Mouse (Mus musculus) fibroblast of lung, adult 2 months (primary cell): ENCODE results near the gene 1300017J02Rik.
A peak's percentile ranks its signal among the peaks of the same experiment; 100 is the strongest.

Source experiments
- DNase-seq: peaks from one replicate; pipeline ENCODE4 v3.0.0-alpha.2; 2011; ENCODE audit warnings: low read depth

The 1300017J02Rik gene

DNA sequence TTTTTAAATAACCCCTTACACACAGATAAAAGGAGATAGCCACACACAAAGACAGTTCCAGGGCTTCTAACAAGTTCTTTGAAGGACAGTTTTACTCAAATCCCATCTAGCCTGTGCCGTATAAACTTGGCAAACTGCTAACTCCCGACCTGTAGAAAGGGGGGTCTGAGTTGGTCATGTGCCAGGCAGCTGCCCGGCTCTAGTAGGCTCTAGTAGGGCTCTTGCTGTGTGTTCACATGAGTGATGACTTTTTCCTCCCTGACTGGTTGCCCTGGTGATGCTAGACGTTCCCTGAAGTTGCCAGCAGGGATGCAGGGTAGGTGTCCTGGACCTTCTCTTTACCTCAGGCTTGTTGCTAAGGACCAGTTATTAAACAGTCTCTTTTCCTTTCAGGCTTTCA is 33.8 kb downstream of the 1300017J02Rik start:
- no peak for DNase-seq

DNA sequence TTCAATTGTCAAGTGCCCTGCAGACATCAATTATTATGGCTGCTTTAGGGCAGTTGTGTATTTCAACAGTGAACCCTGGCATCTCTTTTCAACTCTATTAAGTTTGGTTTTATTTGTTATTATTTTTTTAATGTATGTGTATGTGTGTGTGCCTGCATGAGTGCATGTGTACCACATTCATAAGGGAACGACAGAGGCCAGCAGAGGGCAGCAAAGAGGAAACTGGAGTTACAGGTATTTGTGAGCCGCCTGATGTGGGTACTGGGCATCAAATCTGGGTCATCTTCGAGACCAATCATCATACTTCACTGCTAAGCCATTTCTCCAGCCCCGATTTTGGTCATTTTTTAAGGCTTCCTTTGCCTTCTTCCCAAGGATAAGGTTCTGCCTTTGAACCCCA is 39.1 kb downstream of the 1300017J02Rik start:
- DNase-seq: no peak

DNA sequence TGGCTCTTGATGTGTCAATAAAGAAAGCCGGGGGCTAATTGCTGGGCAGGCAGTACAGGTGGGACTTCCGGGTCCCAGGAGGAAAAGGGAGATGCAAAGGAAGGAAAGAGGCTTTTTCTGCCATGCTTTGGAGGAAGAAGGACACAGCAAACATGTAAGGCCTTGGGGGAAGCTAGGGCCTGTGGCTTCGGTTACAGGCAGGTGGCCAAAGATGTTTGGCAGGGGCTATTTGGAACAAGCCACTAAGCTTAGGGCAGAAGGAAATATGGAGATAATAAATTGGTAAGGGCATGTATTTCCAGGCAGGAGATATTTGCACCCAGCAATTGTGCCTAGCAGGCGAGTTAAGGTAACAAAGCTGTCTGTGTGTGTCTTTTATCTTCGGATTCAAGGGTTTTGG is 52.0 kb downstream of the 1300017J02Rik start:
- no peak for DNase-seq

DNA sequence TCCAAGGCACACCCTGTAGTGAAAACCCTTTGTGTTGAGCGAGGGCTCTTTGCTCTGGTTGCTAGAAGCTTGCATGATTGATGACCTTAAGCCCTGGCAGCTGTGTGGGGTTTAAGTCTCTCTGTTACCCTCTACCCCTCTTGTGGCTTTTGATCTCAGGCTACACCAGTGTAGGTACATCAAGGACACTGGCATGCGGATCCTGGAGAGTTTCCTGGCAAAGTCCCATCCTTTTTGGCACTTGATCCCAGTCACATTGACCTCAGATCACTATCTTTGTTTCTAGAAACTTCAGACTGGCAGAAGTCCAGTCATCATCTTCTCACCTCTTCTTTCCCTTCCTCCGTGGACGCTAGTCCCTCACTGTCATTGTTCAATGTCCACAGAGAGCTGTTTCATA is 56.3 kb downstream of the 1300017J02Rik start:
- DNase-seq: no peak

DNA sequence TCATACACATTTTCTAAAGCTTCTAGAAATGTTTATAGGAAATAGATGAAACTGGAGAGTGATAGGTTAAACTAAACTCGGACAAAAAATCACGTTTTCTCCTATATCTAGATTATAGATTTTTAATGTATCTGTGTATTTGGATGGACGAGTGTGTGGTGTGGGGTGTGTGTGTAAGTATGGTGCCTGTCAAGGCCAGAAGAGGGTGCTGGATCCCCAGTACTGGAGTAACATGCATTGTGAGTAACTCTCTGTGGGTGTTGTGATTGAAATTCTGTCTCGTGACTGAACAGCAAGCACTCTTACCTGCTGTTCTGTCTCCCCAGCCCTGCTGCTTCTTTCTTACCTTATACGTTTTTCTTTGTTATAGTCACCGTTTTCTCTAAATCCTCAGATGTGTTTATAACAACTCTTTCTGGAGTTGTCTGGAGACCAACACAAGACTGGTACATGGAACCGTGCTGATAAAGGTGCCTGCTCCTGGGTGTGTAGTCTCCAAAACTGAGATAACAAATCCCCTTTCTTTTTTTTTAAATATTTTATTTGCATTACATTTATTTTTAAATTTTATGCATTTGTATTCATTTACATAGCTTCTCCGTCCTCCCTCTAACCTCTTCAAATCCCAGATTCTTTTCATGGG is 58.2 kb downstream of the 1300017J02Rik start:
- no peak for DNase-seq

DNA sequence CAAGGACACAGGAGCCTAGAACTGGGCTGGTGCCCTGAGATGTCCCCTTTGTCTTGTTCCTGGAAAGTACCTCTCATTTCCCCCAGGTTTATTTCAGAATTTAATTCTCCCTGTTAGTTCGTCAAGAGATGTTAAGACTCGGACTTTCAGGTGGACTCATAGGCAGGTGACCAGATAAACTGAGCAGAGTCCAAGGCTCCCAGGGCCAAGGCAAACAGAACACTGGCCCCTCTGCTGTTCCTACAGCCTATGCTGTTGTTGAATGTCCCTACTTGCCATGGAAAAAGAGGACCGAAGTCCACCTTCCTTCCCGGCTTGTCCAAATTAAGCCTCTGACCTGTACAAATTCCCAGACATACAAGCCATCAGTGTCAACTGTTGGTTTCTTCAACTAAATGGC is 61.2 kb downstream of the 1300017J02Rik start:
- no peak for DNase-seq

DNA sequence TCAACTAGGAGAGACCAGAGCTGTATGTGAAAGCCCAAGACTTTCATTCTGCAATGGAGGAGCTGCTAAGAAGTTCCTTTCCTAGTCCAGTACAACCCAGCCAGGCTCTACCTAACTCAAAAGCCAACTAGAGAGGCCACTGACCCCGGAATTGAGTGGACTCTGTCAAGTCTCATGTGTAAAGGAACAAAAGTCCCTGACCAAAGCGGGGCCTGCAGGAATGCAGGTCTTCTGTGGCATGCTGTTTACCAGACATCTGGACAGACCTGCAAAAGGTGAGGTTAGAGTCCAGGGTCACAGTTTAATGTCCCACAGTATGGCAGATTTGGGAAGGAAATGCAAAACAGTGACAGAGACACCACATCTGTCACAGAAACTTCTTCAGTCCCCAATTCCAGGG is 63.7 kb downstream of the 1300017J02Rik start:
- no peak for DNase-seq

DNA sequence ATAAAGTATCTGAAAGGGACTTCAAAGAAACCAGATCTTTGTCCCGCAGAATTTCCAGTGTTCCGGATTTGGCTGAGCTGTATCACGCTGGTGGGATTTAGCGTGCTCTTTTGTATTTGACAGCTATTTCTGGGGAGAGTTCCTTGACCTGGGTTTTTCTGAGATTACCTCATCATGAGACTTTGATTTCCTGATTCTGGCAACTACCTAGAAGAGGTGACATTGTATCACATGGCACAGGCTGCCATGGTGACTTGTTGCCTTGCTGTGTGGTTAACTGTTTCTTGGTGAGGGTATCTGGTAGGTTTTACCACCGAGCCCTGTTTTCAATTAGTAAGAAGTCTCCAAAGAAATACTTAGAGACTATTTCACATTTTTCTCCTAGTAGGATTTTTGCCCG is 65.4 kb downstream of the 1300017J02Rik start:
- no peak for DNase-seq

DNA sequence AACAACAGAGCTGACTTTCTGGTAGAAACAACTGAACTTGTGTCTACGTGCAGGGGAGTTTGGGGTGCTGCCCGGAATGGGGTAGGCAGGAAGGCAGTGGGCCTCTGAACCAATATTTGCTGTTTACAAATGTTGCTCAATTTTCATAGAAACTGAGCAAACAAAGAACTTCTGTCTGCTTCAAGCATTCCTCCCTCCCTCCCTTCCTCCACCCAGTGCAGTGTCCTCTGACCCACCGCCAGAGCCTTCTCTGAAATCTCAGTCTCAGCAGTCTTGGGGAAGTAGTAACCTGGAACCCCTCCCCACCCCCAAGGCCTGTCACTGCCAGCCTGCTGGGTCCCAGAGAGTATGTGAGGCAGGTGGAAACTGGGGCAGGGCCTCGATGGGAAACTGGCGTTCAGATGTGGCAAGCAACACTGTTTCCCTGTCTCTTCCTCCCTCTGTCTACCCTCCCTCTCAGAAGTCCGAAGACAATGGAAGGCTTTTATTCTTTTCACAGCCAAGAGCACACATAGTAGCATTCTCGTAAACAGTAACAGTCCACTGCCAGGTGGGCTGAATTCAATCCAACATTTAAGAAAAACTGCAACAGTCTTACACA is 70.2 kb downstream of the 1300017J02Rik start:
- peak; percentile 71 for DNase-seq

DNA sequence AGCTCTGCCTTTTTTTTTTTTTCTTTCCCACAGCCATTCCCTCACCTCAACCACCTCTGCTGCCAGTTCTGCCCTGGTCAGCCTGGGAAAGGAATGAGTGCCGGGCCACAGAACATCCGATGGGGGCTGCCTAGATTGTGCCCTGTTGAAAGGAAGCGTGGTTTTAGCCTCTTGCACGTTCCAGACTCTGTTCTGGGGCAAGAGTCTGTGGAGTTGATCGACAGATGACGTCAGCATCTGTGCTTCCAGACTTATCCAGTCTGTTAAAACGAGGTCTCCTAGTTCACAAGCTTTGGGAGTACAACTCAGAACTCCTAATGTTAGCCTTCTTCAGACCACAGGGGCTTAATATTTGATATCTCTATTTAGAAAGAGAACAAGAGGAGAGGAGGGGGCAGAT is 70.8 kb downstream of the 1300017J02Rik start:
- DNase-seq: peak; percentile 85

DNA sequence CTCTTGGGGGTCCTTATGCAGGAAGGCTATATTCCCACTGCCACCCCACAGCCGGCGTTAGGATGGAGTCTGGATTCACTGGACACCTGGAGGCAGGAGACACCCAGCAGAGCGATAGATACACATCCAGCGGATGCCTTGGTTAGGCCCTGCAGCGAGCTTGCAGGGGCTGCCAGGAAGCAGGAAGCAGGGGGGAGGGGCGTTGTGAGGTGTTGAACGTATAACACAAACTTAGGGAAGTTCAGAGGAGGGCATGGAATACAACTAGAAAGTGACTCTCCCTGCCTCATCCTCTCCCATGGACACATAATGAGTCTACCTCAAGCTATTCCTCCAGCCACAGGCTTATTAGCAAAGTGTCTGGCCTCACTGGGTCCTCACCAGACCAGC is 71.9 kb downstream of the 1300017J02Rik start:
- no peak for DNase-seq

DNA sequence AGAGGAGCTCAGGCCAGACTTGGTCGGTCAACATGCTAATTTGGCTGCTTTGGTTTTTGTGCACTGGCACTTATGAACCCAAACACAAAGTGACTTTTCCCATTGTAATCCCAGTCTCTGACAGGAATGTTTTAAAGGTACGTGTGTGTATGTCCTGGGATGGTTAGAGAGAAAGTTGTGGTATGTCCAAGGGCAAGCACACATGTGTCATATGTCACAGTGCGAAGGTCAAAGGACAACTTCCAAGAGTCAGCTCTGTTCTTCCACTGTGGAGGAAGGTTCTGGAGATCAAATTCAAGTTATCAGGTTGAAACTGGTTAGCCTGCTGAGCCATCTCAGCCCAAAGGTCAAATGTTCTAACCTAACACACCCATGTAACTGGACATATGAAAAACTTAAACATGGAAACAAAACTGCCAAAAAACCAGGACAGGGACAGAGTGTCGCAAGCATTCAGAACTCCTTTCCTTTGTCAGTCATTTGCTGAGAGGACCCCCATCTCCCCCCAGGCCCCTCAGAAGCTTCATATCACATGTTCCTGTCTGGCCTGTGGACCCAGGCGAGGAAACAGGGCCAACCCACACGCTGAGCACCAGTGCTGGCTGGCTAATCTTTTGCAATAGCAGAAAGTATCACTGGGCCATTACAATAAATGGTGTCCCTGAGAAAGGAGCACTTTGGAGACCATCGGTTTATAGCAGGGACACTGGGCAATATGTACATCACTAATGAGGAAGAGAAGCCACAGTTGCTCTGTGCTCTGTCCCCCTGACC is 72.5 kb downstream of the 1300017J02Rik start:
- no peak for DNase-seq

DNA sequence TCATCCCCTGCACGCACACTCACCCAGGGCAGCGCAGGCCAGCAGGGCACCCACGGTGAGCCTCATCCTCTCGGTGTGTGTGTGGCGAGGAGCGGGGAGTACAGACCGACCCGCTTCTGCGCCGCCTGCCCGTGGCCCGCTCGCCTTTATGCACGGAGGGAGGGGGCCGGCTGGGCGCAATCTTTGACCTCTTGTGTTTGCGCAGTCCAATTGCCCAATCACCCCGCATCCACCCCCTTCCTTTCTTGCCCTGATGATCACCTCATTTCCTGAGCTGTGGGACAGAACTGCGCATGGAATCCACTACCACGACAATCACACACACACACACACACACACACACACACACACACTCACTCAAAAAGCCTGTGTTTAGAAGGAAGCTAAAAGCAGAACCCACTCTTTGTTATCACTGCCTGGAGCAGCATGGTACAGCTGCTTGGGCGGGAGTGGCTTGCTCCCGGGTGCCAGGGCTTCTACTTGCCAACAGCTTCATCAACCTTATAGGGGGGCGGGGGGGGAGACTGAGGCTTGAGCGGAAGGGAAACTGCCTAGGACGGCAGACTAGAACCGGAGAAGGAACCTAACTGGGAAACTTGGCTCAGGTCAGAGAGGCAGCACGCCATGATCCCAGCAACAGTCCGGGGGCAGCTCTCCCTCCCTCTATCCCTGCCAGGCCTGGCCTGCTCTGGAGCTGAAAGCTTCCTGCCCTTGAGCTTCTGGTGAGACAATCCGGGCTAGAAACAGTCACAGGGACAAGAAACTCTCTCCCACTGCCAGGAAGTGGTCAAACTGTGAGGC is 74.5 kb downstream of the 1300017J02Rik start, which contains the start of the genes Gm20425 and Trf:
Gene Gm20425 (minus strand): TSS at position 157 of the 801 bp plus-strand sequence.
Gene Trf (minus strand): TSS at position 294 of the 801 bp plus-strand sequence.
- DNase-seq: peak; percentile 60

DNA sequence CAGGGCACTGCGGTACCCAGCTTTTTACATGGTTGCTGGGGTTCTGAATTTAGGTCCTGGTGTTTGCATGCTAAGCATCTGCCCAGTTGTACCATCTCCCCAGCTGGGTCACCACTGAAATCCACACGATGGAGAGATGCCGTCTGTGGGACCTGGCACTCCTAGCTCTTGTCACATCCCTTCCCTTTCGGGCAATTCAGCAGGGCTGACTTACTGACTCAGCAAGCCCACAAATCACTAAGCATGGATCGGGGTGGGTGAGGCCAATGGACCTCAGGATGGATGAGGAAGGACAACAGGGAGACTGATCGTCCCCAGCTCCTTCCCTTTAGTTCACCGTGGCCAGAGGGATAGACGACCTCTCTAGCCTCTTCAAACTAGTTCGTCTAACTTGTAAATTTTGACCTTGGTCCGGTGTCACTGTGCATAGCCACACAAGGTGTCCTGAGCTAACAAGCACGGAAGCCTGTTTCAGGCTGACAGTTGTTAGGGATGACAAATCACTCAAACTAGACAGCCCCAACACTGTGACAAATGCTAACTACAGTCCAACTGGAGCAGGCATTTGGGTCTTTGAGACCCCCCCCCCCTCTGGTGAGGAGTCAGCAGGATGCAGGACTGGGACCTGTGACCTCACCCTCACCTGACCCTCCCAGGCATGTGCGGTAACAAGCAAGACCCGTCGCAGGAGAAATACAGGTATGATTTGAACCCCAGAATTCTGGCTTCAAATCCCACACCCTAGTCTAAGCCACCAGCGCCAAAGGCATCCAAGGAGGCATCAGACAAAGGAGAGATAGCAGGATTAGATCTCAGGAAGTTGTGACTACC is 75.6 kb downstream of the 1300017J02Rik start:
- no peak for DNase-seq

DNA sequence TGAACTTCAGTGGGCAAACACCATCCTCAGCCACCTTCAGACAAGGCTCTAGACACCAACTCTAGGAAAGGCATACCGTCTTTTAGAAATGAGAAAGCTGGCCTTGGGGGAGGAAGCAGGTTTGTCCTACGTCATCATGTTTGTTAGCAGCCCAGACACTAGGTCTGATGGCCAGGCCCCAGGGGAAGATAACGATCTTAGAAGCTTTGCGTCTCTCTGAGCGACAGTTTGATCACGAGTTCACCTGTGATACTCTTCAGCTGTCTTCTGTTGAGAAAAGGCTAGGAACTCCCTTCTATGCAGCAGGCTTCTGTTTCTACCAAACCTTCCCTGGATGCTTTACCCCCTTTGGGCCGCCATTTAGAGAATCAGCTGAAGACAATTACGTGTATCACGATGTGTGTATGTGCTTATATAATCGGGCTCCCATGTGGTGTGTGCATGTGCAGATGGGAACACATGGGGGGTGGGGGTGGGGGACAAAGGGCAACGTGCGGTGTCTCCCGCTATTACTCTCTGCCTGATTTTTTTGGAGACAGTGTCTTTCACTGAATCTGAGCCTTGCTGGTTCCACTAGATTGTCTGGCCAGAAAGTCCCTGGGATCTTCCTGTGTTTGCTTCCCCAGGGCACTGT is 76.4 kb downstream of the 1300017J02Rik start:
- DNase-seq: no peak

DNA sequence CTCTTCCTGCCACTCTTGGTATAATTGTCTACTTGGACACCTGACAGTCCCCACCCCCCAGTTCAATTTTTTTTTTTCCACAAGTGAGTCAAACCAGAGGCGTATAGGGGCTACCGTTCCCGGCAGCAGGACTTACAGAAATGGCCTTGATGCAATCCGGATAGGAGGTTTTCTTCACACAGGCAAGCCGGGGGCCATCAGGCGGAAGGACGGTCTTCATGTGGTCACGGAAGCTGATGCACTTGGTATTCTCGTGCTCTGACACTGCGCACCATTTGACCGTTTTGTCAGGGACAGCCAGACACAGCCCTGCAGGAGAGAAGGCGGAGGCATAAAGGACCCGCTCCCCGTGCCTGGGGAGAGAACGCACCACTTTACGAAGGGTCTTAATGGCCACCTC is 77.1 kb downstream of the 1300017J02Rik start:
- no peak for DNase-seq

DNA sequence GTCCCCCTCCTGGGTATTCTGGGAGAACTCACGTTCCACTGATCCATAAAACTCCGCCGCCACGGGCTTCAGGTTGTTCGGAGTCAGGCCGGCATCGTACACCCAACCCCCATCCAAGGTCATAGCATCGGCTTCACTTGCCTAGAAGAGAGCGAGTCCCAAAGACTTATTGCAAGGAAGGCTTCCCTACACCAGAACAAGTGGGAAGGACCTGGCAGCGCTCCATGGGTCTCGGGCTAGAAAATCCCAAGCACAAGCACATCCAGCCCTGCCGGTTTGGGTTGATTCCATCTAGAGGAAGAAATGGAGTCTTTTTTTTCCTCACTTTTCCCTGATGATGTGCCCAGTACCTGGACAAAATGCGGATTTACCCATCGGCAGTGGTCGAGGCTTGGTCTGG is 78.1 kb downstream of the 1300017J02Rik start:
- DNase-seq: no peak

DNA sequence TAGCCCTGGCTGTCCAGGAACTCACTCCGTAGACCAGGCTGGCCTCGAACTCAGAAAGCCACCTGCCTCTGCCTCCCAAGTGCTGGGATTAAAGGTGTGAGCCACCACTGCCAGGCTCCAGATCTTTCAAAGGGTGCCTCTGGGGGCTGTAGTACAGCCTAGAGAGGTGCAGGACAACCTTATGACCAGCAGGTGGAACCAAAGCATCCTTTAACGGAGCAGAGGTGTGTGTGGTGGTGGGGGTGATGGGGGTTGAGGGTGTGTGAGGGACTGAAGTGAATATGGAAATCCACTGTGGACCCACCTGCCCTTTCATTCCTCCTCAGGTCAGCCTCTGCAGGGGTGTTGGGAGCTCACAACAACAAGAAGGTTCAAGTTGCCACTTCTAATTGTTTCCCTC is 79.4 kb downstream of the 1300017J02Rik start:
- DNase-seq: no peak

DNA sequence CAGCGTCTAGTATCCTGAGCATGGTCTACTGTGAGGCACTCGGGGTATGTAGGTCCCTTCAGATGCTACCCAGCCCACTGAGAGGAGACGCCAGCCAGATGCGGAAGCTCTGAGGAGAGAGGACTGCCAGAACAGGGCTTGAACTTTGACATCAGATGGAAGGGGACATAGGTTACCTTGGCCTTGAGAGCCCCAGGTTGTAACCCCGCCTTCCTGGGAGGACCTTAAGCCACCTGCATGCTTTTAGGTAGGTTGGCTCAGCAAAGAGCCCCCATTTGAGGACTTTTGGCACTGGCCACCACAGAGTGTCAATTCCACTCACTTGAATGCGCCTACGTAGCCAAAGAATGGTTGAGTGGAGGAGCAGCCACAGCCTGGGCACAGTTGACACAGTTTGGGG is 80.2 kb downstream of the 1300017J02Rik start:
- no peak for DNase-seq

DNA sequence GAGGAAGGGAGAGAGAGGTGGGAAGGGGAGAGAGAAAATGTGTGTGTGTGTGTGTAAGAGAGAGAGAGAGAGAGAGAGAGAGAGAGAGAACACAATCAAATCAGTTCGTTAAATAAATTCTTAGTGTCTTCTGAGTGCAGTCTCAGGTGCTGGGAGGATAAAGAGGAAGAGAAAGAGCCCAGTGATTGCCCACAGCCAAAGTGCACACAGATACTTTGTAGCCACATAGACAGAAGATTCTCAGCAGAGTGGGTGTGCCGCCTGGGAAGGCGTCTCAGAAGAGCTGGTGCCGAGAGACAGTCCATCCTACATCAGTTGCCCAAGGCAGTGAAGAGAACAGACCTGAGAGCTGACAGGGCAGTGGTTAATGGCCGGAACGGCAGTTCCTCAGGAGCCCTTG is 90.6 kb downstream of the 1300017J02Rik start:
- no peak for DNase-seq

DNA sequence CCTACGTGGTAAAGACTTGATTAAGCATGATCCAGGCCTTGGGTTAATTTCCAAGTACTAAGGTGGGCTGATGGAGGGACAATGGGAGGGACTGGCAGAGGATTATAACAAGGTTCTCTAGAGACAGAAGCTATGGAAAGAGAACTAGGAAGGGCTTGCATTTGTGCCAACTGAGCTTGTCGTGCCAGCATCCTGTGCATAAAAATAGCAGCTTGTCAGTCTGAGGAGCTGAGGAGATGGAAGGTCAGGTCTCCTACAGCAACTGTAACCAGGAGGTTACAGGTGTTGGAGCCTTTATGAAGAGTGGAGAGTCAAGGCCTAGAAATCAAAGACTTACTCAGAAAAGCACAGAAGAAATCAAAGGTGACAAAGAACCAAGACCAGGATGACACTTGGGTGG is 91.3 kb downstream of the 1300017J02Rik start:
- no peak for DNase-seq
